Mouse (Mus musculus) testis, postnatal 14 days (tissue): Measurements from ENCODE around the gene Kif22.

Experiments
- DNase-seq: peaks from one replicate; pipeline ENCODE4 v3.0.0; 2021; ENCODE audit warnings: low spot score

Gene Kif22

DNA sequence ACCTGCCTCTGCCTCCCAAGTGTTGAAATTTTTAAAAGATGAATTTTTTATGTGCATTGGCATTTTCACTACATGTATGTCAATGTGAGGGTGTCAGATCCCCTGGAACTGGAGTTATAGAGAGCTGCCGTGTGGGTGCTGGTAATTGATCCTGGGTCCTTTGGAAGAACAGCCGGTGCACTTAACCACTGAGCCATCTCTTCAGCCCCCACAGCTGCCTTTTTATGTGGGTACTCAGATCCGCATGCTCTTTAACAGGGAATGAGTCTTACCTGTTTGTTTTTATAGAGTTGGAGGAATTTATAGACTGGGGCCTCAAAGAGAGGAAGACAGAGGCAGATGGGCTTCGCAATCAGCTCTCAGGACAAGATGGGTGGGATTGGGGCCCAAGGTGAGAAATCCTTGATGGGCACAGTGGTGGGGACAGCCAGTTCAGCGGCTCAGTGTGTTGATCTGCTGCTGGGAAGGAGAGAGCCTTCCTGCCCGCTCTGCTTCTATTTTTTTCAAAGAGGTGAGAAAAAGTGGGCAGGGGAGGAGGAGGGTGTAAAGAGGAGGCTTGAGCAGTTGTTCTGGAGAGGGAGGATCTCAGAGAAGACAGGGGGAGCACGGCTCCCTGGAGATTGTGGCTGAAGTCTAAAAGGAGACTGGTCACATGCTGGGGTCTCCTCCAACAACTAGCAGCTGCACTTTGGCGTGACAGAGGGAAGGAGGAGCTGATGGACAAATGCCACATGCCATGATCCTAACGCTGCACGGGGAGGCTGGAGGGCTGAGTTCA, 57.4 kb downstream of the Kif22 start:
- no peak for DNase-seq

GRCm38 (mm10) chr7:126983113-126983512, 59.2 kb downstream of the Kif22 start:
- DNase-seq = no peak

- no peak for DNase-seq
These were observed 60.2 kb downstream of the Kif22 start for GRCm38 (mm10) chr7:126982054-126982453.

- DNase-seq = no peak
These were observed 60.7 kb downstream of the Kif22 start for GRCm38 (mm10) chr7:126981601-126982000.

DNA sequence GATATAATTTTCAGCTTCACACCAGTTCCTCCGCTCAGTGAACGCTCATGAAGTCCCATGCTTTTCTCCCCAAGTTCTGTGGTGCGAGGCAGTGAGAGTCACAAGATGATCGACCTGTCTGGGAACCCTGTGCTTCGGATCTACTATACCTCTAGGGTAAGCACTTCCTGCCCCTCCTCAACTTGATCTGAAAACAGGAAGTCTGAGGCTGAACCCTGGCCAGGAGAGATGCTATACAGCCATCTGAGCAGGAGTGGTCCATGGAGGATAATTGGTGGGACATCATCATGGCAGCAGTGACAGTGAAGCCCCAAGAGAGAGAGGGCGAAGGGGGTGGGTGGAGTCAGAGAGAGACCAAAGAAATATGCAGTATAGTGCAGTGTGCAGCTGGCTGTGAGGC, 63.4 kb downstream of the Kif22 start:
- no peak for DNase-seq
